Mouse (Mus musculus) adipose tissue, adult 10 weeks (tissue): ENCODE results near the gene Il12b. TPM values are rescaled to one million over a fixed set of nuclear protein-coding genes. Genes with fewer than 3 reads are reported as not detected.

Source experiments
- polyA plus RNA-seq: library from polyadenylated mRNA; stranded (reverse); fragments of 350-450 nt; fragmentation: Illumina TruSeq; extraction: RNeasy Lipid Tissue Mini Kit (QIAGEN cat#74804); gene quantifications from one replicate; pipeline ENCODE4 v1.2.3, GENCODE M21; 2014; ENCODE audit warnings: low read depth, low replicate concordance

The Il12b gene
- not detected for polyA plus RNA-seq

DNA sequence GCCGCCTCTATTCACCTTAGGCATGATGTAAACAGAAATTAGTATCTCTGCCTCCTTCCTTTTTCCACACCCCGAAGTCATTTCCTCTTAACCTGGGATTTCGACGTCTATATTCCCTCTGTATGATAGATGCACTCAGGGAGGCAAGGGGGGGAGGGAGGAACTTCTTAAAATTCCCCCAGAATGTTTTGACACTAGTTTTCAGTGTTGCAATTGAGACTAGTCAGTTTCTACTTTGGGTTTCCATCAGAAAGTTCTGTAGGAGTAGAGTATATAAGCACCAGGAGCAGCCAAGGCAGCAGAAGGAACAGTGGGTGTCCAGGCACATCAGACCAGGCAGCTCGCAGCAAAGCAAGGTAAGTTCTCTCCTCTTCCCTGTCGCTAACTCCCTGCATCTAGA, at the start of gene Il12b:
Gene Il12b, plus strand, starts transcription at position 301 of the 400 bp plus-strand sequence.

Other genes with a start within 250 kb of the Il12b start
- gene Ublcp1, start 70.4 kb downstream of the Il12b start, polyA plus RNA-seq: 33.4 TPM
- gene Rnf145, start 118.9 kb downstream of the Il12b start, polyA plus RNA-seq: 45.9 TPM
- gene Ebf1, start 217.3 kb downstream of the Il12b start, polyA plus RNA-seq: 25.6 TPM